Mouse (Mus musculus) forebrain, embryonic 14.5 days (tissue): ENCODE data around the gene Cacna2d1. TPM values are rescaled to one million over a fixed set of nuclear protein-coding genes. Genes with fewer than 3 reads are reported as not detected.
A peak's percentile ranks its signal among the peaks of the same experiment; 100 is the strongest.

ENCODE experiments used
- ATAC-seq: fragments of 200-750 bp; cut with Nextera tagmentation; 2 replicates; pipeline ENCODE4 v1.8.0; 2017; ENCODE audit warnings: mild to moderate bottlenecking, moderate library complexity
- DNase-seq: peaks from one replicate; pipeline ENCODE4 v3.0.0-alpha.2; 2015; ENCODE audit warnings: low spot score
- H3K27ac ChIP-seq: fragments of 300-500 bp; sonication (generic); 2 replicates; pipeline ENCODE4 v1.5.1; 2014; ENCODE audit warnings: low read depth, mild to moderate bottlenecking, control low read depth, low read length, moderate library complexity
- H3K27me3 ChIP-seq: fragments of 300-500 bp; sonication (generic); replicated peaks from 2 replicates; pipeline ENCODE4 v1.6.1; 2014; ENCODE audit warnings: low read length, control low read depth, mixed read lengths; ENCODE audit not compliant: control insufficient read depth, insufficient read depth
- H3K36me3 ChIP-seq: fragments of 300-500 bp; sonication (generic); 2 replicates; pipeline ENCODE4 v1.6.1; 2014; ENCODE audit warnings: low read length, control low read depth; ENCODE audit not compliant: control insufficient read depth, insufficient read depth
- H3K4me1 ChIP-seq: fragments of 300-500 bp; sonication (generic); 2 replicates; pipeline ENCODE4 v1.6.1; 2014; ENCODE audit warnings: antibody characterized with exemption, low read length, control low read depth; ENCODE audit not compliant: control insufficient read depth, insufficient read depth
- H3K4me2 ChIP-seq: fragments of 300-500 bp; sonication (generic); 2 replicates; pipeline ENCODE4 v1.6.1; 2014; ENCODE audit warnings: mild to moderate bottlenecking, control low read depth, low read length
- H3K4me3 ChIP-seq: fragments of 300-500 bp; sonication (generic); 2 replicates; pipeline ENCODE4 v1.5.1; 2014; ENCODE audit warnings: low read depth, low read length, control low read depth
- H3K9ac ChIP-seq: fragments of 300-500 bp; sonication (generic); 2 replicates; pipeline ENCODE4 v1.6.1; 2014; ENCODE audit warnings: mild to moderate bottlenecking, low read length, control low read depth, moderate library complexity
- H3K9me3 ChIP-seq: fragments of 300-500 bp; sonication (generic); replicated peaks from 2 replicates; pipeline ENCODE4 v1.6.1; 2016; ENCODE audit warnings: low read length, control low read depth, mixed read lengths; ENCODE audit not compliant: control insufficient read depth
- WGBS: fragments of 180-500 bp; shearing (Covaris S2); extraction: QIAGEN DNeasy Blood & Tissue Kit; methylation state at CpG from one replicate; pipeline ENCODE4 v1.1.7; 2014; 5-methylcytosine and 5-hydroxymethylcytosine counted together
- polyA plus RNA-seq: library from polyadenylated mRNA; unstranded; fragments of >200 nt; fragmentation: Nextera tagmentation; extraction: Ambion mirVana; gene quantifications from 2 replicates; pipeline ENCODE4 v1.2.1, GENCODE M21; 2014

The Cacna2d1 gene
- 22.8 and 30.6 TPM in 2 replicates for polyA plus RNA-seq

GRCm38 (mm10) chr5:15934376-15935233, at the start of gene Cacna2d1:
TSS of gene Cacna2d1 (plus strand) at chr5:15934691.
- H3K4me2 ChIP-seq, result peak within 1 kb of the TSS; percentile 79
- peaks cover 3% of the 10 kb centered on the region; the same call in 1 of the 2 replicates for H3K4me1 ChIP-seq
- no peaks in the 10 kb centered on the region; the same call in none of the 2 replicates for H3K27me3 ChIP-seq
- peak within 1 kb of the TSS; percentile 71 for H3K4me3 ChIP-seq
- WGBS, result 1% methylated on average over 69 of the region's 120 CpGs
- no peaks in the 10 kb centered on the region for H3K36me3 ChIP-seq
- ATAC-seq (peak; percentile 88), DNase-seq (peak; percentile 66)
- no peaks in the 10 kb centered on the region for H3K9me3 ChIP-seq
- H3K9ac ChIP-seq, result peak within 1 kb of the TSS; percentile 94
- peak within 1 kb of the TSS; percentile 95 for H3K27ac ChIP-seq

- Histone ChIP-seq H3K9ac (no peak overlapping the region), H3K4me3 (no peak overlapping the region), H3K27me3 (no peaks in the 10 kb centered on the region), H3K4me1 (no peaks in the 10 kb centered on the region), H3K9me3 (no peaks in the 10 kb centered on the region), H3K27ac (no peak overlapping the region), H3K36me3 (no peaks in the 10 kb centered on the region), H3K4me2 (no peak overlapping the region)
- WGBS, result 67% methylated on average over 2 of the region's 2 CpGs
- DNase-seq, result no peak
- ATAC-seq, result no peak
Measured at GRCm38 (mm10) chr5:15895098-15895497, 39.4 kb upstream of the Cacna2d1 start.

- no peak overlapping the region for H3K9ac ChIP-seq
- no peak for ATAC-seq
- 84% methylated on average over 3 of the region's 3 CpGs for WGBS
- DNase-seq, result no peak
- no peaks in the 10 kb centered on the region for H3K9me3 ChIP-seq
- H3K4me1 ChIP-seq, result no peaks in the 10 kb centered on the region
- H3K36me3 ChIP-seq, result no peaks in the 10 kb centered on the region
- no peak overlapping the region for H3K27ac ChIP-seq
- H3K4me2 ChIP-seq, result no peak overlapping the region
- no peaks in the 10 kb centered on the region for H3K27me3 ChIP-seq
- H3K4me3 ChIP-seq, result no peak overlapping the region
Measured at GRCm38 (mm10) chr5:15896706-15897105, 37.8 kb upstream of the Cacna2d1 start.

GRCm38 (mm10) chr5:15906446-15906845, 28.0 kb upstream of the Cacna2d1 start:
- Histone ChIP-seq H3K27ac (no peak overlapping the region), H3K9me3 (no peaks in the 10 kb centered on the region), H3K4me2 (no peak overlapping the region), H3K36me3 (no peaks in the 10 kb centered on the region), H3K27me3 (no peaks in the 10 kb centered on the region), H3K4me1 (no peaks in the 10 kb centered on the region), H3K9ac (no peak overlapping the region), H3K4me3 (no peak overlapping the region)
- DNase-seq (no peak), ATAC-seq (no peak)
- WGBS, result 73% methylated on average over 3 of the region's 3 CpGs

DNA sequence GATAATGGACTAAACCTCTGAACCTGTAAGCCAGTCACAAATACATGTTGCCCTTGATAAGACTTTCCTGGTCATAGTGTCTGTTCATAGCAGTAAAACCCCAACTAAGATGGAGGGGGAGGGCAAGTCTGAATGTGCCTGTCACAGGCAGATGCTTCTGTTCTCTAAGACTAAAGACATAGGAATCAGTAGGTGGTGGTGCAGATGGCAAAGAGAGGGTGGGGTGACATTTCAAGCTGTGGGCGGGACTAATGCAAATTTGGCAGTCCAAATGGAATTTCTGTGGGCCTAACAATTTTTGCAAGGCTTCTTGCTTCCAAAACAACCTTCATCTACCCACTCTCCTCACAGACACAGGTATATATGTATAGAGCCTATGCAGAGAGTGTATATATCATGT, 19.6 kb upstream of the Cacna2d1 start:
- DNase-seq (no peak), ATAC-seq (no peak)
- Histone ChIP-seq H3K27me3 (no peaks in the 10 kb centered on the region), H3K4me1 (no peaks in the 10 kb centered on the region), H3K4me2 (no peak overlapping the region), H3K9ac (no peak overlapping the region), H3K4me3 (no peak overlapping the region), H3K27ac (no peak overlapping the region), H3K9me3 (no peaks in the 10 kb centered on the region), H3K36me3 (no peaks in the 10 kb centered on the region)
- WGBS, result 70% methylated on average over 1 of the region's 1 CpGs

DNA sequence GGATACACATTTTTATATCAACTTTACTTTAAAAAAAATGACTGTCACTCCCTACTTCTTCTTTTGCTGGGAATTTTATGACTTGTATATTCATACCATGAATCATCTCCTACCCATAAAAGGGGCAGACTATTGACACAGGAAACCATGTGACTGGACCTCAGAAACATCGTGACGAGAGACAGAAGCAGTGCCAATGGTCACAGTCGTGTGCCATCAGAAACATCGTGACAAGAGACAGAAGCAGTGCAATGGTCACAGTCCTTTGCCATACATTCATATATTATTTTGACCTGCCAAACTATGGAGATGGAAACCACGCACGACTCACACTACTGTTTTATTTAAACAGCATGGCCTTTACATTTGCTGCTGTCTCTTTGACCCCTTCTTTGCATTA, 6.0 kb upstream of the Cacna2d1 start:
- ATAC-seq, result no peak
- DNase-seq, result no peak

GRCm38 (mm10) chr5:15933017-15933416, 1.5 kb upstream of the Cacna2d1 start:
- Histone ChIP-seq H3K4me3 (peak overlapping the region; percentile 71; the same call in 1 of the 2 replicates), H3K27ac (no peak overlapping the region), H3K36me3 (no peaks in the 10 kb centered on the region), H3K4me2 (peak overlapping the region; percentile 79), H3K9me3 (no peaks in the 10 kb centered on the region), H3K4me1 (peaks cover 3% of the 10 kb centered on the region; the same call in 1 of the 2 replicates), H3K27me3 (no peaks in the 10 kb centered on the region; the same call in none of the 2 replicates), H3K9ac (no peak overlapping the region)
- DNase-seq (no peak), ATAC-seq (no peak)
- WGBS, result 10% methylated on average over 6 of the region's 6 CpGs

More for the DNA sequence above, 6.0 kb upstream of the Cacna2d1 start:
- H3K4me3 ChIP-seq, result no peak overlapping the region
- H3K9me3 ChIP-seq, result no peaks in the 10 kb centered on the region
- no peaks in the 10 kb centered on the region; the same call in none of the 2 replicates for H3K27me3 ChIP-seq
- WGBS, result 49% methylated on average over 6 of the region's 6 CpGs
- H3K4me2 ChIP-seq, result no peak overlapping the region
- H3K4me1 ChIP-seq, result no peaks in the 10 kb centered on the region; the same call in 1 of the 2 replicates
- H3K9ac ChIP-seq, result no peak overlapping the region
- H3K36me3 ChIP-seq, result no peaks in the 10 kb centered on the region
- H3K27ac ChIP-seq, result no peak overlapping the region

GRCm38 (mm10) chr5:15933581-15934375, 713 bp upstream of the Cacna2d1 start:
- peak overlapping the region; percentile 79 for H3K4me2 ChIP-seq
- H3K27ac ChIP-seq, result peak overlapping the region; percentile 95
- no peaks in the 10 kb centered on the region; the same call in none of the 2 replicates for H3K27me3 ChIP-seq
- H3K9ac ChIP-seq, result peak overlapping the region; percentile 94
- DNase-seq, result peak; percentile 47
- no peaks in the 10 kb centered on the region for H3K9me3 ChIP-seq
- 2% methylated on average over 17 of the region's 17 CpGs for WGBS
- H3K36me3 ChIP-seq, result no peaks in the 10 kb centered on the region
- peak overlapping the region; percentile 71 for H3K4me3 ChIP-seq
- H3K4me1 ChIP-seq, result peaks cover 3% of the 10 kb centered on the region; the same call in 1 of the 2 replicates
- ATAC-seq, result peak; percentile 13; the same call in 1 of the 2 replicates
